Mouse (Mus musculus): ENCODE results near the gene Gm28051. TPM values are rescaled to one million over a fixed set of nuclear protein-coding genes. Genes with fewer than 3 reads are reported as not detected.

The Gm28051 gene
- total and polyA plus RNA-seq, 3 experiments = not detected

DNA sequence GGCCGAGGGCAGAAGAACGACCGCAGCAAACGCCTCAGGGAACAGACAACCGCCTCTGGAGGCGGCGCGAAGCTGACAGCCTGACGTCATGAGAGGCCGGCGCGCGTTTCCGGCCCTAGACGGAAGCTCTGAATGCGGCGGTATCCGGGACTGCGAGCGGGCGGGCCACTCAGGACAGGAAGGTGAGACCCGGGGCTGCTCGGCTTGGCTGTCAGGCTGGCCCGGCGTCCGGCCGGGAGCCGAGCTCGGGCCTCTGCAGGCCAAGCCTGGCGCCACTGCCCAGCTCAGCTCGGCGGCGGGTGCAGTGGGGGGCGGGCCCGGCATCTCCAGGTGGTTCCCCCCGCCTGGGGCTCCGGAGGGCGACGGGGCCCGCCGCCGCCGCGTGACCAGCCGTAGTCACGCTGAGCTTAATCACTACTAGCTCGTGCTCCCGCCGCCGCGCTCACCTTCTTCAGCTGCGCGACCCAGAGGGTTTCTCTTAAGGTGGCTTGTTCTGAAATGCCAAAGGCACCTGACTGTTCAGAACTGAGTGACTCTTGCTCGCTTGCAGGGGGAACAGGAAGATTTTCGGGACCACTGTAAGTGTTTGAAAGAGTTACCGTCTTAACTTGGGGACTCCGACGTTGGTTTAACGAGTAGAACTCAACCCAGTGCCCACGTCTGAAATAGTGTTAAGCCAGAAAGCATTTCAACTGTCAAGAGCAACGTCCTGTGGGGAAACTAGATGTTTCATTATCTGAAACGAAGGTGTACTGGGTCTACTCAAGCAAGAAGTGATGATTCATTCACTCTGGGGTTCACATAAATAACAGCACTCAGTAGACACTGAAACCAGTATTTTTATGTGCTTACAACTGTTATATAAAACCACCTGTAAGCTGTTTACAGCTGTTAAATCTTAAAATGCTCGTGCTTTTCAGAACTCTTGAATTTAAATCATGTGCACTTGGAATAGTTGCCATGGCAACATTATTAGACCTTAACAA lies 13.7 kb downstream of the Gm28051 start, which contains the start of the genes Moap1 and Tmem251 (continued):
- TF ChIP-seq EP300 (IDR thresholded peaks at IDR 0.05; ENCODE audit: low read length) (no peak), JUN (IDR thresholded peaks at IDR 0.05; ENCODE audit: insufficient read depth, low read depth, low read length) (no peak), HCFC1 (IDR thresholded peaks at IDR 0.05; ENCODE audit: low read depth, low read length) (peak; percentile 78), CTCF (conservative IDR thresholded peaks at IDR 0.05 in 1 of 2, IDR thresholded peaks at IDR 0.05 in 1 of 2; ENCODE audit: low read depth in 2 of 2, low read length in 2 of 2) (no peak), ZMIZ1 (IDR thresholded peaks at IDR 0.05; ENCODE audit: low read depth, low read length) (peak; percentile 88), SMC3 (IDR thresholded peaks at IDR 0.05; ENCODE audit: low read depth, low read length) (no peak), UBTF (IDR thresholded peaks at IDR 0.05; ENCODE audit: low read depth, low read length) (peak; percentile 57; the same call in 1 of the 2 replicates), TBP (conservative IDR thresholded peaks at IDR 0.05; ENCODE audit: low read depth, low read length) (peak; percentile 37; the same call in 1 of the 2 replicates), SIN3A (IDR thresholded peaks at IDR 0.05; ENCODE audit: low read length) (peak; percentile 92), MXI1 (IDR thresholded peaks at IDR 0.05; ENCODE audit: low read depth, low read length) (peak; percentile 81), GABPA (IDR thresholded peaks at IDR 0.05; ENCODE audit: insufficient replicate concordance, low read depth, low read length) (0 out of 2 replicates have a peak, but pooled peaks have one; percentile 16), ZKSCAN1 (IDR thresholded peaks at IDR 0.05; ENCODE audit: borderline replicate concordance, low read depth, low read length) (no peak)

DNA sequence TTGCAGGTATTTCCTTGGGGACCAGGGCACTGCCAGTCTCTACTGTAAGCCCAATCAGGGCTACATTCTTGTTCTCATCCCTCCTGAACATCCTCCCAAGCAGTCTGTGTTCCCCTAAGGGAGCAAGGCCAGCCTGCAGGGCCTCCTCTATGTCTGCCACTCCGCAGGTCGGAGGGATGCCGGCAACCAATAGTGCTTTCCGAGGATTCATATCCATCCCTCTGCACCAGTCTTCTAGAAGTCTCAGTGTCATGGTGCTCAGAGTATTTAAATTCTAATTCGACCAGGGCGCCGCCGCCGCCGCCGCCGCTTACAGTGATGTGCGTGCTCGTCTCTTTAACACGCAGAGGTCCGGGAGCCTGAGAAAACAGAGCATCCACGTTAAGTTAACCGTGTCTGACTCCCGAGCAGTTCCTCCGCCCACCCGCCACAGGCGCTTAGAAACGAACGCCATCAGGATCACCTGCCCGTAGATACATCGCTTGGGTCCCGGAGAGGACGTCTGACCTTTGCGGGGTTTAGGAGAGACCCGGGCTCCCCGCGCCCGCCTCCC lies 14.5 kb downstream of the Gm28051 start:
- H3K9ac ChIP-seq (ENCODE audit: insufficient read depth, low read depth) = peak overlapping the region; percentile 50
- H3K36me3 ChIP-seq (replicated peaks in 1 of 2; ENCODE audit: control insufficient read depth in 1 of 2, insufficient read depth in 1 of 2, low read length in 1 of 2) = peaks cover 3 to 40% of the 10 kb centered on the region in 2 experiments
- in situ Hi-C loops (cut with MboI; ENCODE audit: low pct_ligation_motif_present, low pct_unique_long_range_greater_than_20kb, low sequenced_read_pairs) (loop anchor here (10.0 kb wide), 1 partner anchor 322 kb away; no protein-coding TSS in a partner anchor), dilution Hi-C loops (cut with MboI; ENCODE audit: extremely low pct_ligation_motif_present, extremely low pct_unique_long_range_greater_than_20kb, low sequenced_read_pairs) (no loop called here)
- H3K27ac ChIP-seq (ENCODE audit: insufficient read depth, low read depth) = 0 out of 2 replicates have a peak overlapping the region, but pooled peaks have one; percentile 12
- peak overlapping the region; percentile 62 to 84 (median 80) for H3K4me3 ChIP-seq (replicated peaks in 1 of 3; ENCODE audit: low read depth in 2 of 3, low read length in 2 of 3, poor library complexity in 1 of 3)
- TF ChIP-seq UBTF (IDR thresholded peaks at IDR 0.05; ENCODE audit: low read depth, low read length) = 0 out of 2 replicates have a peak, but pooled peaks have one; percentile 46
- no peak for TF ChIP-seq USF1 (IDR thresholded peaks at IDR 0.05; ENCODE audit: low read depth, low read length)
- no peaks in the 10 kb centered on the region for H3K9me3 ChIP-seq (replicated peaks; ENCODE audit: low read length)
- H3K79me2 ChIP-seq (replicated peaks; ENCODE audit: control insufficient read depth, extremely low read depth, insufficient read depth, poor library complexity, severe bottlenecking) = peaks cover 31% of the 10 kb centered on the region
- H3K4me2 ChIP-seq (ENCODE audit: insufficient read depth, low read depth, poor library complexity, severe bottlenecking) = peak overlapping the region; percentile 74
- H3K4me1 ChIP-seq (ENCODE audit: control insufficient read depth in 1 of 2, insufficient read depth in 2 of 2) = peaks cover 0 to 31% of the 10 kb centered on the region in 2 experiments; a peak in 2 of 4 replicates
- peak; percentile 27 for DNase-seq (ENCODE audit: extremely low read depth)
- H3K27me3 ChIP-seq (replicated peaks) = no peaks in the 10 kb centered on the region

DNA sequence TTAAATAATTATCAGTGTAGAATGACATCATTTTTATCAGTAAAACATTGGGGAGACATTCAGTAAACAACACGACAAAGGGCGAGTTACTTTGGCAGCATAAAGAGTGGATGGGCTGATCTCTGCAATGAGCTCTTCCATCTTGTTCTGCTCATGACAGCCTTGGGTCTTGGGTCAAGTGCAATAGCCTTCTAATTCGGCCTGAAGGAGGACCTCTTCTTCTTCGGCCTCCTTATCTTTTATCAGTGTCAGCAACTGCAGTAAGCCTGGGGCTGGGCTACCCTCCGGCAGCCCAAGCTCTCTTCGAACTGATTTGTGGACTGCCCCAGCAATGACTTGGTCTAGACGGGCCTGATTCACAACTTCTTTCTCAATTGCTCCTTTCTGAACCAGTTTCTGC lies 15.5 kb downstream of the Gm28051 start:
- peaks cover 2 to 29% of the 10 kb centered on the region in 2 experiments for H3K36me3 ChIP-seq (replicated peaks in 1 of 2; ENCODE audit: control insufficient read depth in 1 of 2, insufficient read depth in 1 of 2, low read length in 1 of 2)
- no peak overlapping the region for H3K27ac ChIP-seq (ENCODE audit: insufficient read depth, low read depth)
- H3K79me2 ChIP-seq (replicated peaks; ENCODE audit: control insufficient read depth, extremely low read depth, insufficient read depth, poor library complexity, severe bottlenecking) = peaks cover 24% of the 10 kb centered on the region
- H3K9ac ChIP-seq (ENCODE audit: insufficient read depth, low read depth) = no peak overlapping the region
- H3K27me3 ChIP-seq (replicated peaks) = no peaks in the 10 kb centered on the region
- H3K4me1 ChIP-seq (ENCODE audit: control insufficient read depth in 1 of 2, insufficient read depth in 2 of 2) = peaks cover 0 to 31% of the 10 kb centered on the region in 2 experiments; a peak in 2 of 4 replicates
- H3K4me2 ChIP-seq (ENCODE audit: insufficient read depth, low read depth, poor library complexity, severe bottlenecking) = no peak overlapping the region
- TF ChIP-seq KAT2A (IDR thresholded peaks at IDR 0.05; ENCODE audit: insufficient replicate concordance, low read length) = no peak
- TF ChIP-seq TBP (conservative IDR thresholded peaks at IDR 0.05; ENCODE audit: low read depth, low read length) = no peak
- TF ChIP-seq RCOR1 (conservative IDR thresholded peaks at IDR 0.05; ENCODE audit: low read depth, low read length) = no peak
- no peak for TF ChIP-seq TCF12 (IDR thresholded peaks at IDR 0.05; ENCODE audit: low read depth, low read length)
- TF ChIP-seq BHLHE40 (IDR thresholded peaks at IDR 0.05; ENCODE audit: low read depth, low read length) = no peak
- no peak for TF ChIP-seq POLR2AphosphoS2 (IDR thresholded peaks at IDR 0.05; ENCODE audit: low read depth, low read length)
- dilution Hi-C loops (cut with MboI; ENCODE audit: extremely low pct_ligation_motif_present, extremely low pct_unique_long_range_greater_than_20kb, low sequenced_read_pairs) (no loop called here), in situ Hi-C loops (cut with MboI; ENCODE audit: low pct_ligation_motif_present, low pct_unique_long_range_greater_than_20kb, low sequenced_read_pairs) (loop anchor here (10.0 kb wide), 1 partner anchor 323 kb away; no protein-coding TSS in a partner anchor)
- H3K9me3 ChIP-seq (replicated peaks; ENCODE audit: low read length) = no peaks in the 10 kb centered on the region
- DNase-seq (ENCODE audit: extremely low read depth) = no peak
- H3K4me3 ChIP-seq (replicated peaks in 1 of 3; ENCODE audit: low read depth in 2 of 3, low read length in 2 of 3, poor library complexity in 1 of 3) = no peak overlapping the region
